Mouse (Mus musculus) stomach, postnatal 0 days (tissue): ENCODE measurements around the gene Fry. TPM values are rescaled to one million over a fixed set of nuclear protein-coding genes. Genes with fewer than 3 reads are reported as not detected.

Experiments
- ATAC-seq: fragments of 200-750 bp; cut with Nextera tagmentation; 2 replicates; pipeline ENCODE4 v1.8.0; 2017; ENCODE audit not compliant: low FRiP score, low TSS enrichment
- DNase-seq: peaks from one replicate; pipeline ENCODE4 v3.0.0-alpha.2; 2016; ENCODE audit warnings: low spot score
- H3K27ac ChIP-seq: fragments of 300-500 bp; sonication (generic); replicated peaks from 2 replicates; pipeline ENCODE4 v1.5.1; 2014; ENCODE audit warnings: mild to moderate bottlenecking, control low read depth
- H3K27me3 ChIP-seq: fragments of 300-500 bp; sonication (generic); 2 replicates; pipeline ENCODE4 v1.6.1; 2014; ENCODE audit warnings: low read length; ENCODE audit not compliant: control insufficient read depth, insufficient read depth
- H3K36me3 ChIP-seq: fragments of 300-500 bp; sonication (generic); 2 replicates; pipeline ENCODE4 v1.6.1; 2014; ENCODE audit warnings: low read length, mixed read lengths; ENCODE audit not compliant: control insufficient read depth, insufficient read depth
- H3K4me1 ChIP-seq: fragments of 300-500 bp; sonication (generic); replicated peaks from 2 replicates; pipeline ENCODE4 v1.6.1; 2014; ENCODE audit warnings: antibody characterized with exemption; ENCODE audit not compliant: control insufficient read depth, insufficient read depth
- H3K4me2 ChIP-seq: fragments of 300-500 bp; sonication (generic); replicated peaks from 2 replicates; pipeline ENCODE4 v1.6.1; 2014; ENCODE audit warnings: low read depth, mild to moderate bottlenecking, control low read depth, moderate library complexity
- H3K4me3 ChIP-seq: fragments of 300-500 bp; sonication (generic); 2 replicates; pipeline ENCODE4 v1.5.1; 2014; ENCODE audit warnings: low read depth, low read length, control low read depth
- H3K9ac ChIP-seq: fragments of 300-500 bp; sonication (generic); 2 replicates; pipeline ENCODE4 v1.6.1; 2014; ENCODE audit warnings: mild to moderate bottlenecking, low read length, control low read depth, mixed read lengths
- H3K9me3 ChIP-seq: fragments of 300-500 bp; sonication (generic); 2 replicates; pipeline ENCODE4 v1.6.1; 2016; ENCODE audit warnings: low read length; ENCODE audit not compliant: control insufficient read depth
- CTCF ChIP-seq: IDR thresholded peaks from 2 replicates; pipeline ENCODE4 v1.5.1; 2016; ENCODE audit warnings: antibody characterized with exemption, low read depth, mild to moderate bottlenecking, moderate library complexity
- EP300 ChIP-seq: optimal IDR thresholded peaks from 2 replicates; pipeline ENCODE3; 2016; ENCODE audit warnings: antibody characterized with exemption
- WGBS: fragments of 180-500 bp; shearing (Covaris S2); extraction: QIAGEN DNeasy Blood & Tissue Kit; methylation state at CpG from one replicate; pipeline ENCODE4 v1.1.7; 2014; 5-methylcytosine and 5-hydroxymethylcytosine counted together
- polyA plus RNA-seq: library from polyadenylated mRNA; unstranded; fragments of >200 nt; fragmentation: Nextera tagmentation; extraction: Ambion mirVana; gene quantifications from 2 replicates; pipeline ENCODE4 v1.2.1, GENCODE M21; 2015

Gene Fry
- polyA plus RNA-seq, 1 experiment from 2014 or later, result 6.5 TPM

DNA sequence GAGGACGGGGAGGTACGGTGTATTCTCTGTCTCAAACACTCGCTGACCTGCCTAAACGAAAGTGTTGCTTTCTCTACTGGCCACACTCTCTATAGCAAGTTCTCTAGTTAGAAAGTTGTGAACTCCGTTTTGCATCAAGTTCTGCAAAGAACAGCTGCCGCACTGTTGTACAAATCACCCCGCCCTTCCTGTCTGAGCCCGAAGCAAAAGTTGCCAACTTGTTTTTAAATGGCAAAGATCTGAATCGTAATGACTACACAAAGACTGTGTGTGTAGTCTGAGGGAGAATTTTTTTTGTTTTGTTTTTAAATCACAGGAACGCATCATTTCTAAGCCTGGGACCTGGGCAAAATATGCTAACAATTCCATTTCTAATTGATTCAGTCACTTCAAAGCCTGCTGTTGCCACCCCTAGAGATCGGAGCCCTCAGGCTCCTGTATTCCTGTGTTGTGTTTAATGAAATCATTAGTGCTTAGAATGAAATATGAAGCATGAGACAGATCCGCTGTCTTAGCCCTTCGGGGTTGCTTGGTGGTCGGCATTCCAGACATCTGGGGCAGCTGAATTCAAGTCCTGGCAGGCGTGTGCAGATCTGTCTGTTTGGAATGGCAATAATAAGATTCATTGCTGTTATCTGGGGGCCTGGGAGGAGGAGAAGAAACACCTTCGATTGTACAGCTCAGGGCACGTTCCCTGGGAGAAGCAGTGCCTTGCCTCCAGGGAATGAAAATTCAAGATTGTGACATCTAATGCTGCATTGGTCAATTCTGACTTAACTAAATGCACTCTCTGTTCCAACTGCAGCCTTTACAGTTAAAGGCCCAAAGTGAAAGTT is 339.7 kb downstream of the Fry start:
- TF ChIP-seq CTCF, result no peak
- peak; percentile 36 for TF ChIP-seq EP300
- Histone ChIP-seq H3K9me3 (no peaks in the 10 kb centered on the region), H3K4me1 (no peaks in the 10 kb centered on the region; the same call in 1 of the 2 replicates), H3K9ac (peak overlapping the region; percentile 38; the same call in 1 of the 2 replicates), H3K4me2 (peak overlapping the region; percentile 45), H3K36me3 (peaks cover 3% of the 10 kb centered on the region; the same call in 1 of the 2 replicates), H3K4me3 (peak overlapping the region; percentile 29), H3K27me3 (no peaks in the 10 kb centered on the region), H3K27ac (peak overlapping the region; percentile 85)
- ATAC-seq (peak; percentile 25; the same call in 1 of the 2 replicates), DNase-seq (no peak)
- WGBS, result 22% methylated on average over 17 of the region's 17 CpGs

DNA sequence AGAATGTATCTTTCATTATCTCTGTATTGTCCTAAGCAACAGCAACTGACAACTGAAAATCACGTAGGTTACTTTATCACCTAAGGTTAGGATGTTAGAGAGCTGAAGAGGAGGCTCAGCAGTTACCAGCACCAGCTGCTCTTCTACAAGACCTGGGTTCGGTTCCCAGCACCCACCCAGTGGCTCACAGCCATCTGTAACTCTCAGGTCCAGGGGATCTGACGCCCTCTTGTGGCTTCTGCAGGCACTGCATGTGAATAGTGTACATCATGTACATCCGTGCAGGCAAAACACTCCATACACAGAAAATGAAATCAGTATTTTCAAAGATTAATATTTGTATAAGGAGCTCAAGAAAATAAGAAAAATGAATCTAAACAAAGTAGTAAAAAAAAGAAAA is 341.4 kb downstream of the Fry start:
- Histone ChIP-seq H3K27ac (no peak overlapping the region), H3K27me3 (no peaks in the 10 kb centered on the region), H3K9ac (no peak overlapping the region), H3K4me2 (no peak overlapping the region), H3K4me1 (no peaks in the 10 kb centered on the region; the same call in 1 of the 2 replicates), H3K9me3 (no peaks in the 10 kb centered on the region), H3K4me3 (no peak overlapping the region), H3K36me3 (no peaks in the 10 kb centered on the region)
- DNase-seq (no peak), ATAC-seq (no peak)
- TF ChIP-seq EP300 (no peak), CTCF (peak; percentile 46)
- 83% methylated on average over 4 of the region's 4 CpGs for WGBS

DNA sequence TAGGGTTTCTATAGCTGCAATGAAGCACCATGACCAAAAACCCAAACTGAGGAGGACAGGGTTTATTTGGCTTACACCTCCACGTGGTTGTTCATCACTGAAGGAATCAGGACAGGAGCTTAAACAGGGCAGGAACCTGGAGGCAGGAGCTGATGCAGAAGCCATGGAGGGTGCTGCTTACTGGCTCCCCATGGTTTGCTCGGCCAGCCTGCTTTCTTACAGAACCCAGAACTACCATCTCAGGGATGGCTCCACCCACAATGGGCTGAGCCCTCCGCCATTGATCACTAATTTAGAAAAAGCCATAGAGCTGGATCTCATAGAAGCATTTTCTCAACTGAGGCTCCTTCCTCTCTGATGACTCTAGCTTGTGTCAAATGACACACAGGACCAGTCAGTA is 346.3 kb downstream of the Fry start:
- WGBS, result 65% methylated on average over 3 of the region's 3 CpGs
- H3K27me3 ChIP-seq, result no peaks in the 10 kb centered on the region
- TF ChIP-seq CTCF, result no peak
- no peak for TF ChIP-seq EP300
- no peaks in the 10 kb centered on the region for H3K36me3 ChIP-seq
- no peak overlapping the region for H3K9ac ChIP-seq
- ATAC-seq (no peak), DNase-seq (no peak)
- H3K4me2 ChIP-seq, result no peak overlapping the region
- H3K27ac ChIP-seq, result 0 out of 2 replicates have a peak overlapping the region, but pooled peaks have one; percentile 8
- H3K4me1 ChIP-seq, result no peaks in the 10 kb centered on the region; the same call in 1 of the 2 replicates
- no peaks in the 10 kb centered on the region for H3K9me3 ChIP-seq
- no peak overlapping the region for H3K4me3 ChIP-seq

DNA sequence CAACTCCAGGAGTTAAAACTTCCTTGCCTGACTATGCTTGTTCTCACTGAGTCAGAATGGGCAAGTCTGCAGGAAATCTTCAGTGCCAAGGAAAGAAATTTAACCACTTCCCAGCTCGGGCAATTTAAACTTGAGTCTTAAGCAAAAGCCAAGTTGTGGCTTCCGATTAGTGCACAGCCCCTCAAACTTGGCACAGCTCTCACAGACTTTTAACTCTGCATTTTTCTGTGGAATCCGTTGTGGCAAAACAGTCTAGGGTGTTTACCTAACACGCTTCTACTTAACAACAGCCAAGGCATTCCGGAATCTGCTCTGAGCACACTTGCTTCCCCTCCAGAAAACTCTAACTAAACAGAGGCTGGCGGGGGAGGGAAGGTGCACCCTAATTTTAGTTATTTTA is 346.8 kb downstream of the Fry start:
- Histone ChIP-seq H3K27ac (0 out of 2 replicates have a peak overlapping the region, but pooled peaks have one; percentile 8), H3K36me3 (no peaks in the 10 kb centered on the region), H3K9me3 (no peaks in the 10 kb centered on the region), H3K4me1 (no peaks in the 10 kb centered on the region; the same call in 1 of the 2 replicates), H3K27me3 (no peaks in the 10 kb centered on the region), H3K4me2 (no peak overlapping the region), H3K4me3 (no peak overlapping the region), H3K9ac (no peak overlapping the region)
- DNase-seq (no peak), ATAC-seq (no peak)
- no peak for TF ChIP-seq CTCF
- TF ChIP-seq EP300, result no peak
- WGBS, result 37% methylated on average over 6 of the region's 6 CpGs

DNA sequence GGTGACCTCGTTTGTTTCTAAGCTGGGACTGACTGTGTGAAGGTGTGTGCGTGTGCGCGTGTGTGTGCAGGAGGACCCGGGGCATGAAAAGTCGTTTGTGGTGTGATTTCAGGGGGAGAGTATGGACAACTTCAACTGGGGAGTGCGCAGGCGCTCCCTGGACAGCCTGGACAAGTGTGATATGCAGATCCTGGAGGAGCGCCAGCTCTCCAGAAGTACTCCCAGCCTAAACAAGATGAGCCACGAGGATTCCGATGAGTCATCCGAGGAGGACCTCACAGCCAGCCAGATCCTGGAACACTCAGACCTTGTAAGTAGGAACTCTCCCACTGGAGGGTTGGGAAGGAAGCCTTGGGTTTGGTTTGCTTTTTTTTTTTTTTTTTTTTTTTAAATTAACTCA is 347.7 kb downstream of the Fry start:
- ATAC-seq (peak; percentile 94), DNase-seq (peak; percentile 72)
- Histone ChIP-seq H3K36me3 (no peaks in the 10 kb centered on the region), H3K4me1 (no peaks in the 10 kb centered on the region; the same call in 1 of the 2 replicates), H3K4me2 (no peak overlapping the region), H3K9me3 (no peaks in the 10 kb centered on the region), H3K27ac (no peak overlapping the region), H3K9ac (no peak overlapping the region), H3K27me3 (no peaks in the 10 kb centered on the region), H3K4me3 (no peak overlapping the region)
- no peak for TF ChIP-seq CTCF
- no peak for TF ChIP-seq EP300
- WGBS, result 37% methylated on average over 12 of the region's 12 CpGs

DNA sequence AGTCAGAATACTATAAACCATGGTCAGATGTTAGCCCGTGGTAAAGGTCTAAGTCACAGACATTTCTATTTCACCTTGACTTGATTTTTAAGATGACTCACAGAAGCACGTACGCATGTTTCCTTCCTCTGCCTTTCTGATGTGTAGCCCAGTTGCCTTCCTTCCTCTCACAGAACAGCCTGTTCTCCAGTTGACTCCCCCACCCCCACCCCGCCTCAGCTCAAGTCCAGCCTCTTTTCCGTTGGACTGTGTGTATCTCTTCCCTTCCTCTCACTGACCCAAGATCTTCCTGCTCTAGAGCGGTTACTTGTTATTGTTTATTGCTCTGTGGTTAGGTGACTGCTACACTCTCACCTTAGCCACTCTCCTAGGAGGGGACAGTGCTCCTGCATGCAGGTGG is 350.0 kb downstream of the Fry start:
- Histone ChIP-seq H3K4me3 (no peak overlapping the region), H3K27me3 (no peaks in the 10 kb centered on the region), H3K4me2 (no peak overlapping the region), H3K9ac (no peak overlapping the region), H3K4me1 (no peaks in the 10 kb centered on the region; the same call in 1 of the 2 replicates), H3K27ac (no peak overlapping the region), H3K9me3 (no peaks in the 10 kb centered on the region), H3K36me3 (0 out of 2 replicates have a peak, but pooled peaks cover 4% of the 10 kb centered on the region)
- ATAC-seq, result no peak
- TF ChIP-seq EP300 (no peak), CTCF (no peak)
- no peak for DNase-seq
- 55% methylated on average over 6 of the region's 6 CpGs for WGBS
